Mouse (Mus musculus) adrenal gland, adult (tissue): Measurements from ENCODE around the gene Prpf31.

ENCODE experiments used
- DNase-seq, 2 experiments: peaks; one replicate each; pipeline ENCODE4 v3.0.0; 2022 to 2023; ENCODE audit warnings: low spot score in 1 of 2; ENCODE audit not compliant: inconsistent age in 2 of 2

Gene Prpf31

GRCm38 (mm10) chr7:3617242-3617995 lies 12.4 kb upstream of the Prpf31 start, which contains the start of gene Ndufa3:
Gene Ndufa3, plus strand, starts transcription at chr7:3617373.
- peak; percentile 90 to 94 for DNase-seq

GRCm38 (mm10) chr7:3629030-3629429 lies 755 bp upstream of the Prpf31 start:
- no peak for DNase-seq

- no peak for DNase-seq
Measured at GRCm38 (mm10) chr7:3630478-3630815, 662 bp downstream of the Prpf31 start.

GRCm38 (mm10) chr7:3643412-3643811 lies 13.6 kb downstream of the Prpf31 start:
- no peak for DNase-seq

GRCm38 (mm10) chr7:3643843-3644242 lies 14.1 kb downstream of the Prpf31 start:
- no peak for DNase-seq

GRCm38 (mm10) chr7:3644348-3644671 lies 14.5 kb downstream of the Prpf31 start:
- no peak for DNase-seq

- peak; percentile 99 to 100 for DNase-seq
Measured at GRCm38 (mm10) chr7:3644672-3645487, 15.1 kb downstream of the Prpf31 start, which contains the start of gene Cnot3. Gene Cnot3, plus strand, starts transcription at chr7:3645268.

- no peak for DNase-seq
Measured at GRCm38 (mm10) chr7:3645488-3646025, 15.8 kb downstream of the Prpf31 start.

GRCm38 (mm10) chr7:3646188-3646587 lies 16.4 kb downstream of the Prpf31 start:
- no peak for DNase-seq

- DNase-seq = no peak
Measured at GRCm38 (mm10) chr7:3646641-3647040, 16.9 kb downstream of the Prpf31 start.

GRCm38 (mm10) chr7:3656966-3657365 lies 27.2 kb downstream of the Prpf31 start:
- no peak for DNase-seq

GRCm38 (mm10) chr7:3658578-3658977 lies 28.8 kb downstream of the Prpf31 start:
- DNase-seq = no peak

GRCm38 (mm10) chr7:3664524-3665214 lies 34.9 kb downstream of the Prpf31 start:
- DNase-seq = no peak

- peak; percentile 98 to 99 for DNase-seq
Measured at GRCm38 (mm10) chr7:3665215-3666114, 35.7 kb downstream of the Prpf31 start, which contains the start of gene Leng1. Gene Leng1, minus strand, starts transcription at chr7:3665840.

- DNase-seq = peak; percentile 64 to 82
Measured at GRCm38 (mm10) chr7:3666921-3667391, 37.2 kb downstream of the Prpf31 start.

- peak; percentile 74 to 92 for DNase-seq
Measured at GRCm38 (mm10) chr7:3674507-3675227, 44.9 kb downstream of the Prpf31 start.

- no peak for DNase-seq
Measured at GRCm38 (mm10) chr7:3675228-3675548, 45.4 kb downstream of the Prpf31 start.

- DNase-seq = no peak
Measured at GRCm38 (mm10) chr7:3676371-3676770, 46.6 kb downstream of the Prpf31 start.

GRCm38 (mm10) chr7:3677342-3677741 lies 47.6 kb downstream of the Prpf31 start, which contains the start of gene Tmc4:
Gene Tmc4, minus strand, starts transcription at chr7:3677553.
- DNase-seq = no peak
